Mouse (Mus musculus): Measurements from ENCODE around the gene Dhx15. TPM values are rescaled to one million over a fixed set of nuclear protein-coding genes. Genes with fewer than 3 reads are reported as not detected.

Dhx15 gene
- polyA plus RNA-seq, 1 experiment from 2014 or later = 108 TPM

DNA sequence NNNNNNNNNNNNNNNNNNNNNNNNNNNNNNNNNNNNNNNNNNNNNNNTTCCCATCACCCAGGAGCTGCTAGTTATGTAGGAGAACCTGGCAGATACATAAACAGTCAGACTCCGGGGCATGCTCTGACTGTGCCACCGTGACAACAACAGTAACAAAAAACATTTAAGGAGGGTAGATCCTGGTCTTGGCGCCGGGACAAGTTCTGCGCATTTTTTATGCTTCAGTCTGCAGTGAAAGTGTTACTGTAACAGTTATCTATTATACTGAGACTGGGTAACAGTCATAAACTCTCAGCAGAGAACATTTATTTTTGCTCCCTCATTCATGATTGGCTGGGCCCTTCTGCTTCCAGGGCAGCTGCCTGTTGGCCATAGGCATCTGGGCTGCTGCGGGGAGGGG, 27.9 kb upstream of the Dhx15 start:
- ATAC-seq (replicated peaks; ENCODE audit: low FRiP score, low read depth) (no peak), DNase-seq (ENCODE audit: low spot score) (no peak)
- H3K4me1 ChIP-seq (replicated peaks; ENCODE audit: insufficient read depth, low read length) = peaks cover 7% of the 10 kb centered on the region; the same call in 1 of the 2 replicates
- no peaks in the 10 kb centered on the region for H3K9me3 ChIP-seq (replicated peaks; ENCODE audit: low read length)
- WGBS = 46% methylated on average over 6 of the region's 6 CpGs
- TF ChIP-seq CTCF (IDR thresholded peaks at IDR 0.05; ENCODE audit: low read depth) = no peak
- no peaks in the 10 kb centered on the region for H3K36me3 ChIP-seq (ENCODE audit: insufficient read depth, low read length)
- no peaks in the 10 kb centered on the region for H3K27me3 ChIP-seq (ENCODE audit: insufficient read depth, low read length)
- no peak overlapping the region for H3K9ac ChIP-seq (ENCODE audit: low read depth, low read length)
- no peak overlapping the region for H3K4me3 ChIP-seq (replicated peaks; ENCODE audit: low read depth, low read length)
- no peak overlapping the region for H3K27ac ChIP-seq
- no peak overlapping the region for H3K4me2 ChIP-seq (ENCODE audit: low read length)

DNA sequence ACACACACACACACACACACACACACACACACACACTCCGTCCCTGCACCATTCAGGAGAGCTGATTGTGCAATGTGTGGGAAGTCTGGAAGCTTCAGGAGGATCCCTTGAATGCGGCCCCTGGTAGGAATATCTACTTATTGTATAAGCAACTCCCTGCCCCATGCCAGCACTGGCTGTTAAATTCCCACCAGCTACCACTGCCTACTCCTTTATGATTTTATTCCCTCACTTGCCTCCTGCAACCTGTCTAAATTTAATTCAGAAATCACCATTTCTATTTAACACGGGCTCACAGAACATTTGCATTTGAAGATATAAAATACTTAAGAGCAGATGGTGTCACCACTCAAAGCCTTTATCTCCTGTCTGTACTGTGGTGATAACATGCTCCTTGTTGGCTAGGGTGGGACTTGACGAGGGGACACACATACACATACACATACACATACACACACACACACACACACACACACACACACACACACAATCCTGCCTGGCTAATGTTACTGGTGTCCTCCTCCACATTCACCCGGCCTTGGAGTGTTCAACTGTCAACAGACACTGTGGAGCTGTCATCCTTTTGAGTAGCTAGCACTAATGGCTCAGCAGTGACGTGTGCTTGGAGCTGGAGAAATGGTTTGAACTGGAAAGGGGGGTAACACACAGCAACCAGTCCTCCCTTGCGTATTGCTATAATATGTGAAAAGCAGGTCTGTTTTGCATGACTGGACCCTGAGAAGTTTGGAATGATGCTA, 23.0 kb upstream of the Dhx15 start:
- no peak overlapping the region for H3K27ac ChIP-seq
- DNase-seq (ENCODE audit: low spot score) (no peak), ATAC-seq (replicated peaks; ENCODE audit: low FRiP score, low read depth) (no peak)
- peaks cover 5% of the 10 kb centered on the region; the same call in 1 of the 2 replicates for H3K4me1 ChIP-seq (replicated peaks; ENCODE audit: insufficient read depth, low read length)
- H3K4me3 ChIP-seq (replicated peaks; ENCODE audit: low read depth, low read length) = no peak overlapping the region
- no peaks in the 10 kb centered on the region for H3K36me3 ChIP-seq (ENCODE audit: insufficient read depth, low read length)
- no peak for TF ChIP-seq CTCF (IDR thresholded peaks at IDR 0.05; ENCODE audit: low read depth)
- H3K4me2 ChIP-seq (ENCODE audit: low read length) = no peak overlapping the region
- WGBS = 75% methylated on average over 7 of the region's 7 CpGs
- H3K9ac ChIP-seq (ENCODE audit: low read depth, low read length) = no peak overlapping the region
- no peaks in the 10 kb centered on the region for H3K27me3 ChIP-seq (ENCODE audit: insufficient read depth, low read length)
- no peaks in the 10 kb centered on the region for H3K9me3 ChIP-seq (replicated peaks; ENCODE audit: low read length)

DNA sequence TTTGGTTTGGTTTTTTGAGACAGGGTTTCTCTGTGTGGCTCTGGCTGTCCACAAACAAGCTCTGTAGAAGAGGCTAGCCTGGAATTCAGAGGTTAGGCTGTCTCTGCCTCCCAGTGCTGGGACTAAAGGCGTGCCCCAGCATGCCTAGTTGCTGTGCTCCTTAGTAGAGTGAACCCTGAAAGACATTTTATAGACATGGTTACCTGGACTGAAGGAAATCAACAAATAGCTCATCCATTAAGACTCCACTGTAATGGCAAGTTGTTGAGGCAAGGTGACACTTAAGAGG, 810 bp upstream of the Dhx15 start:
- Histone ChIP-seq H3K4me1 (replicated peaks; ENCODE audit: insufficient read depth, low read length) (peaks cover 7% of the 10 kb centered on the region; the same call in 1 of the 2 replicates), H3K27ac (no peak overlapping the region), H3K9me3 (replicated peaks; ENCODE audit: low read length) (no peaks in the 10 kb centered on the region), H3K4me2 (ENCODE audit: low read length) (peak overlapping the region; percentile 66), H3K36me3 (ENCODE audit: insufficient read depth, low read length) (no peaks in the 10 kb centered on the region), H3K4me3 (replicated peaks; ENCODE audit: low read depth, low read length) (peak overlapping the region; percentile 93), H3K9ac (ENCODE audit: low read depth, low read length) (peak overlapping the region; percentile 24; the same call in 1 of the 2 replicates), H3K27me3 (ENCODE audit: insufficient read depth, low read length) (no peaks in the 10 kb centered on the region)
- TF ChIP-seq CTCF (IDR thresholded peaks at IDR 0.05; ENCODE audit: low read depth) = no peak
- ATAC-seq (replicated peaks; ENCODE audit: low FRiP score, low read depth) (no peak), DNase-seq (ENCODE audit: low spot score) (no peak)
- 44% methylated on average over 1 of the region's 1 CpGs for WGBS

DNA sequence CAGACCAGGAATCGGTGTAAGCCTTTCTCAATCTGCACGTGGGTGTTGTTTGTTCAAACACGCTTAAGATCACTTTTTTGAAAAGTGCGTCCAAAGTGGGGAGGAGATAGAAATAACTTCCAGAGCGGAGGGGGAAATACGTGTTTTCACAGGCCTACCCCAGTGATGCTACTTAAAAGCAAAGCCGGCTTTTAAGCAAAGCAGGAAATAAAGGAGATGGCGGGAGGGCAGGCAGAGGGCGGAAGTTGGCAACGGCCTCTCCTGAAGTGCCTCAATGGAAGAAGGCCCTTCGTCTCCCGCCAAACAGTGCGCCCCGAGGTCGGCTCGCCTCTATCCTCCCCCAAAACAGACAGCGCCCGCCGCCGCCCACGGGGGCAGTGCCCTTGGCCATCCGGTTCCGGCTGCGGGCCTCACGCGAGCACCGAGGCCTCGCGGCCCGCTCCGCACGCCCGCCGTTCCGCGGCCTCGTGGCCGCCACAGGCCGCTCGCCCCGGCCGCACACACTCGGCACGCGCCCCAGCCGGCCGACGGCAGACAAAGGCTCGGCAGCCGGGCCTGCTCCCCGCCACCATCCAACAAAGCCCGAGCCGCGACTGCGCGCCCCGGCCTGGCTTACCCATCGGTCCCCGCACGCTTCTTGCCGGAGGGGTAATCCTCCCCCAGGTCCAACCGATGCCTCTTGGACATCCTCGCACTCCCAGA, 499 bp downstream of the Dhx15 start:
- H3K4me3 ChIP-seq (replicated peaks; ENCODE audit: low read depth, low read length) = peak overlapping the region; percentile 93
- ATAC-seq (replicated peaks; ENCODE audit: low FRiP score, low read depth) (peak; percentile 65), DNase-seq (ENCODE audit: low spot score) (peak; percentile 78)
- H3K9ac ChIP-seq (ENCODE audit: low read depth, low read length) = peak overlapping the region; percentile 95
- H3K9me3 ChIP-seq (replicated peaks; ENCODE audit: low read length) = no peaks in the 10 kb centered on the region
- H3K27me3 ChIP-seq (ENCODE audit: insufficient read depth, low read length) = no peaks in the 10 kb centered on the region
- TF ChIP-seq CTCF (IDR thresholded peaks at IDR 0.05; ENCODE audit: low read depth) = no peak
- H3K4me2 ChIP-seq (ENCODE audit: low read length) = peak overlapping the region; percentile 66
- peak overlapping the region; percentile 89 for H3K27ac ChIP-seq
- H3K36me3 ChIP-seq (ENCODE audit: insufficient read depth, low read length) = no peaks in the 10 kb centered on the region
- WGBS = 0% methylated on average over 61 of the region's 63 CpGs
- H3K4me1 ChIP-seq (replicated peaks; ENCODE audit: insufficient read depth, low read length) = peaks cover 7% of the 10 kb centered on the region; the same call in 1 of the 2 replicates

DNA sequence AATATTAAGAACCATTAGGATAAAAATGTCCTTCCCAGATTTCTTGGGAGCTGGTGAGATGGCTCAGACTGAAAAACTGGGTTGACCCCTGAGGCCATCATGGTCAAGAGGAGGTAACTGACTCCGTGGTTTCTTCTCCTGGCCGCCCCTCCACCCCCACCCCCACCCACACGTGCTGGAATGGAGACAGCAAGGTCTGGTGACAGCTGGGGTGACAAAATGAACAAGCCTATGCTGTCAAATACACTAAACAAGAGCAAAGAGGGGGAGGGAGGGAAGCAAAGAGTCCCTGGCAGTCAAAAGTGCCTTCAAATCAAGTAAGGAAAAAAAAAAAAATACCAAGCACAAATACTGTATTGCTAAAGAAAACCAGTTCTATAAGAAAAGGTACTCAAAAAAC, 2.1 kb downstream of the Dhx15 start:
- Histone ChIP-seq H3K4me3 (replicated peaks; ENCODE audit: low read depth, low read length) (0 out of 2 replicates have a peak overlapping the region, but pooled peaks have one; percentile 93), H3K27ac (no peak overlapping the region), H3K4me1 (replicated peaks; ENCODE audit: insufficient read depth, low read length) (peaks cover 7% of the 10 kb centered on the region; the same call in 1 of the 2 replicates), H3K27me3 (ENCODE audit: insufficient read depth, low read length) (no peaks in the 10 kb centered on the region), H3K4me2 (ENCODE audit: low read length) (peak overlapping the region; percentile 66), H3K36me3 (ENCODE audit: insufficient read depth, low read length) (no peaks in the 10 kb centered on the region), H3K9ac (ENCODE audit: low read depth, low read length) (no peak overlapping the region), H3K9me3 (replicated peaks; ENCODE audit: low read length) (no peaks in the 10 kb centered on the region)
- no peak for TF ChIP-seq CTCF (IDR thresholded peaks at IDR 0.05; ENCODE audit: low read depth)
- WGBS = 24% methylated on average over 3 of the region's 3 CpGs
- ATAC-seq (replicated peaks; ENCODE audit: low FRiP score, low read depth) (no peak), DNase-seq (ENCODE audit: low spot score) (no peak)

DNA sequence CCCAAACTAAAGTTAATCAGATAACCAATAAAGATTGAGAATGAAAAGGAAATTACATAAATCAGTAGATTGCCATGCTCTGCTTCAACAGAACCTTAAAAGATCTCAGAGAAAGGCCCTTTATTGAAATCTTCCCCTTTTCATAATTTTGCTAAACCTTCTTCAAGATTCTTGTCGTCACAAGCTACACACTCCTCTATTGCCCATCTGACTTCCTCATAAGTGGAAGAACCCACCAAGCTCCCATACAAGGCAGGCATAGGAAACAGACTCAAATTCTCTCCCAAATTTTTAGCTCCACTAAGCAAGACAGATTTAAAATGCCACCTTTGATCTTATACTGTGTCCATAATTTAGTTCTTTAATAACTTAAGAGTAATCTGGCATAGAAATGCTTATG, 13.0 kb downstream of the Dhx15 start:
- no peak for TF ChIP-seq CTCF (IDR thresholded peaks at IDR 0.05; ENCODE audit: low read depth)
- WGBS = 85% methylated on average over 1 of the region's 1 CpGs
- Histone ChIP-seq H3K4me1 (replicated peaks; ENCODE audit: insufficient read depth, low read length) (no peaks in the 10 kb centered on the region), H3K4me3 (replicated peaks; ENCODE audit: low read depth, low read length) (no peak overlapping the region), H3K27ac (no peak overlapping the region), H3K9me3 (replicated peaks; ENCODE audit: low read length) (no peaks in the 10 kb centered on the region), H3K27me3 (ENCODE audit: insufficient read depth, low read length) (no peaks in the 10 kb centered on the region), H3K36me3 (ENCODE audit: insufficient read depth, low read length) (peaks cover 6% of the 10 kb centered on the region), H3K4me2 (ENCODE audit: low read length) (no peak overlapping the region), H3K9ac (ENCODE audit: low read depth, low read length) (no peak overlapping the region)
- no peak for DNase-seq (ENCODE audit: low spot score)
- ATAC-seq (replicated peaks; ENCODE audit: low FRiP score, low read depth) = no peak

All from kidney, postnatal 0 days (tissue).